Mouse (Mus musculus) olfactory bulb, adult 2 months (tissue): ENCODE data around the gene Nr1h3.

Experiments used
- CTCF ChIP-seq: fragments of 200-500 bp; IDR thresholded peaks from 2 replicates; pipeline ENCODE4 v1.5.1; 2012; ENCODE audit warnings: low read depth, mild to moderate bottlenecking, low read length, moderate library complexity; ENCODE audit not compliant: insufficient read depth
- POLR2A ChIP-seq: fragments of 200-500 bp; IDR thresholded peaks from 2 replicates; pipeline ENCODE4 v1.6.1; 2012; ENCODE audit warnings: mild to moderate bottlenecking, low read depth, low read length, moderate library complexity; ENCODE audit not compliant: insufficient read depth

DNA sequence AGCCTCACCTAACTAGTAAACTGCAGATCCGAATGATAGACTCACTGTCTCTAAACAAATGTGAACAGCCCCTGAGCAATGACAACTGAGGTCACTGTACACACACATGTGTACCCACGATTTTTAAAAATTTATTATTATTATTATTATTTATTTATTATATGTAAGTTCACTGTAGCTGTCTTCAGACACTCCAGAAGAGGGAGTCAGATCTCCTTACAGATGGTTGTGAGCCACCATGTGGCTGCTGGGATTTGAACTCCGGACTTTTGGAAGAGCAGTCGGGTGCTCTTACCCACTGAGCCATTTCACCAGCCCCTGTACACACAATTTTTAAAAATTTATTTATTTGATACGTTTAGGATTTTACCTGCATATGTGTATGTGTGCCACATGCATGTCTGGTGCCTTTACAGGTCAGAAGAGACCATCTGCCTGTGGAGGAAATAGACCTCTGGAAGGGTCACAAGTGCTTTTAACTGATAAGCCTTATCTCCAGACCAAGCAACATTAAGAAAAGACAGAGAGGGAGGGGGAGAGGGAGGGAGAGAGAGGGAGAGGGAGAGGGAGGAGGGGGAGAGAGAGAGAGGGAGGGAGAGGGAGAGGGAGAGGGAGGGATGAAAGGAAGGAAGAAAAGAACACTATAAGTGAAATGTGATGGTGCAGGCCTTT, 42.1 kb upstream of the Nr1h3 start:
- TF ChIP-seq CTCF (no peak), POLR2A (no peak)
